Mouse (Mus musculus) kidney, embryonic 16.5 days (tissue): ENCODE data around the gene Khdrbs2. TPM values are rescaled to one million over a fixed set of nuclear protein-coding genes. Genes with fewer than 3 reads are reported as not detected.
"Not testable (repeated sequence)": the region's sequence is repeated elsewhere in the genome, so short reads cannot be mapped to it uniquely, and the experiment has no call there.

ENCODE experiments used
- ATAC-seq: fragments of 200-750 bp; cut with Nextera tagmentation; 2 replicates; pipeline ENCODE4 v1.8.0; 2017; ENCODE audit warnings: moderate TSS enrichment; ENCODE audit not compliant: low FRiP score, low TSS enrichment
- H3K27ac ChIP-seq: fragments of 300-500 bp; sonication (generic); 2 replicates; pipeline ENCODE4 v1.5.1; 2014; ENCODE audit warnings: low read length
- H3K27me3 ChIP-seq: fragments of 300-500 bp; sonication (generic); 2 replicates; pipeline ENCODE4 v1.6.1; 2014; ENCODE audit warnings: low read length, control low read depth, mixed read lengths; ENCODE audit not compliant: insufficient read depth
- H3K36me3 ChIP-seq: fragments of 300-500 bp; sonication (generic); 2 replicates; pipeline ENCODE4 v1.6.1; 2014; ENCODE audit warnings: low read length, control low read depth, mixed read lengths; ENCODE audit not compliant: insufficient read depth
- H3K4me1 ChIP-seq: fragments of 300-500 bp; sonication (generic); 2 replicates; pipeline ENCODE4 v1.6.1; 2014; ENCODE audit warnings: low read length, control low read depth, mixed read lengths; ENCODE audit not compliant: insufficient read depth
- H3K4me2 ChIP-seq: fragments of 300-500 bp; sonication (generic); replicated peaks from 2 replicates; pipeline ENCODE4 v1.6.1; 2014; ENCODE audit warnings: low read depth, low read length
- H3K4me3 ChIP-seq: fragments of 300-500 bp; sonication (generic); 2 replicates; pipeline ENCODE4 v1.5.1; 2014; ENCODE audit warnings: mild to moderate bottlenecking, low read length
- H3K9ac ChIP-seq: fragments of 300-500 bp; sonication (generic); replicated peaks from 2 replicates; pipeline ENCODE4 v1.6.1; 2014; ENCODE audit warnings: low read length
- H3K9me3 ChIP-seq: fragments of 300-500 bp; sonication (generic); 2 replicates; pipeline ENCODE4 v1.6.1; 2016; ENCODE audit warnings: low read length, control low read depth
- WGBS: fragments of 180-500 bp; shearing (Covaris S2); extraction: QIAGEN DNeasy Blood & Tissue Kit; methylation state at CpG from one replicate; pipeline ENCODE4 v1.1.7; 2014; 5-methylcytosine and 5-hydroxymethylcytosine counted together
- polyA plus RNA-seq: library from polyadenylated mRNA; unstranded; fragments of >200 nt; fragmentation: Nextera tagmentation; extraction: Ambion mirVana; gene quantifications from 2 replicates; pipeline ENCODE4 v1.2.1, GENCODE M21; 2015

Gene Khdrbs2
- polyA plus RNA-seq, 1 experiment from 2014 or later: 2.9 TPM

DNA sequence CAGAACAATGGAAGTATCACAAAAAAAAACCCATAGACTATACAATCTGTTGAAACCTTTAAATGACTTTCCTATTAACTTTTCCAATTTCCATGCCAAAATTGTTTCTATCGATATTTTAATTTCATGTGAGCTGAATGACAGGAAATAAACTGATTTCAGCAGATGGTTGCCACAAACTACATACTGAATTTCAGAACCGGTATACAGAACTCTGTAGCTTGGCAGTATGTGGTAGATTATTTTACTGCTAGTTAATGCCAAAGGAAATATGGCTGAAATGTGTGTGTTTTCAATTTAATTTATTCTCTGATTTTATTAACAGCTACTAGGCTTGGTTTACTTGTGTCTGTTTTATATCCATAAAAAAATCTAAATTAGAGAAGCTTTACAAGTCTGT lies 260.6 kb downstream of the Khdrbs2 start:
- 92% methylated on average over 2 of the region's 2 CpGs for WGBS
- H3K9me3 ChIP-seq: no peaks in the 10 kb centered on the region
- no peak for ATAC-seq
- H3K27me3 ChIP-seq: no peaks in the 10 kb centered on the region
- H3K9ac ChIP-seq: no peak overlapping the region
- no peak overlapping the region for H3K27ac ChIP-seq
- H3K4me1 ChIP-seq: no peaks in the 10 kb centered on the region
- H3K36me3 ChIP-seq: no peaks in the 10 kb centered on the region
- no peak overlapping the region for H3K4me3 ChIP-seq
- H3K4me2 ChIP-seq: no peak overlapping the region

DNA sequence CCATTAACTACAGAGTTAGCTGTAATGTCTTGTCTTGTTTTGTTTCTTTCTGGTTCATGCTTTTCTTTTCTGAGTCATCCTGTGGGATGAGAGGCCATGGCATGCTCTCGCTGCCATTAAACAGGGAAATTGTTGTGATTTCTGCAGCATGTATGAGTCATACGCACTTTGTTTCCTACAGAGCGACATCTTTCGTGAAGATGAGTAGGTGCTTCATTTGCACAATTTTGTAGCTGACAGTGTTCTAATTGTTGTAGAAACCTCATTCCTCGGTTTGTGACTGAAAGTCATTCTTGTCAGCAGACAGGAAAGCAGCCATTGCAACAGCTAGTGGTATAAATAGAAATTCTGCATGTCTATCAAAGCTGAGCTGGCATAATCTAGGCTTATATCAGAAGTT lies 271.4 kb downstream of the Khdrbs2 start:
- no peak for ATAC-seq
- H3K36me3 ChIP-seq: no peaks in the 10 kb centered on the region
- H3K4me1 ChIP-seq: no peaks in the 10 kb centered on the region
- H3K27ac ChIP-seq: no peak overlapping the region
- no peaks in the 10 kb centered on the region for H3K27me3 ChIP-seq
- H3K9ac ChIP-seq: no peak overlapping the region
- no peak overlapping the region for H3K4me3 ChIP-seq
- no peak overlapping the region for H3K4me2 ChIP-seq
- no peaks in the 10 kb centered on the region for H3K9me3 ChIP-seq
- 82% methylated on average over 5 of the region's 5 CpGs for WGBS

DNA sequence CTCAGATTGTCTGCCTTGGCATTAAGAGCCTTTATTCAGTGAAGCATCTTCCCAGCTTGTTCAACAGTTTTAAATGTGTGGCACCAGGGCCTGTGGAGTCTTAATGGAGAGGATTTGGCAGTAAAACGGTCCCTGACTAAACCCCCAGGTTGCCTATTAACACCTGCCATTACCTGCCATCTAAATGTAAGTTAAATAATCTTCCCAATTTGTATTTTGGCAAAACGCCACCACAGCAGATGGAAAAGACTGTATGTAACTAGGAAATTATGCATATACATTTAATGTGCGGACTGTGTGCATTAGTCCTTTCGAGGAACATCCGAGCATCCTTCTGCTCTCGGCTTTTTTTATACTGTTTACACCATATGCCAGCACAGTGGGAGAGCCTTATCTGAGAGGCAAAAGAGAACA lies 290.6 kb downstream of the Khdrbs2 start:
- Histone ChIP-seq H3K27ac (no peak overlapping the region), H3K27me3 (no peaks in the 10 kb centered on the region), H3K4me2 (no peak overlapping the region), H3K9me3 (no peaks in the 10 kb centered on the region), H3K36me3 (no peaks in the 10 kb centered on the region), H3K9ac (no peak overlapping the region), H3K4me1 (no peaks in the 10 kb centered on the region), H3K4me3 (no peak overlapping the region)
- 78% methylated on average over 6 of the region's 6 CpGs for WGBS
- no peak for ATAC-seq

DNA sequence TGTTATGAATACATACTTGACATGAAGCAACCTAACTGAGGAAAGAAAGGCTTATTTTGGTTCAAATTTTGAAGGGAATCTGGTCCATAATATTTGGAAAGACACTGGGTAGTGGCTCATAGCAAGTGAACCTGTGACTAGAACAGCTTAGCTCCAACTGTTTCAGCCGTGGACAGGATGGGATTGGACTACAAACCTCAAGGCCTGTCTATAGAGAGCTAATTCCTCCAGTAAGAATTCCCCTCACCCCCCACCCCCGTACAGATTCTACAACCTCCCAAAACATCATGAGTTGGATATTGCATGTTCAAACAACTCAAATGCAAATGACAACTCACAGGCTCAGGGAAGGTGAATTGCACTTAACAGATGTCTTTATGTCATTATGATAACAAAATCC lies 298.5 kb downstream of the Khdrbs2 start:
- 70% methylated on average over 2 of the region's 2 CpGs for WGBS
- H3K9me3 ChIP-seq: no peaks in the 10 kb centered on the region

DNA sequence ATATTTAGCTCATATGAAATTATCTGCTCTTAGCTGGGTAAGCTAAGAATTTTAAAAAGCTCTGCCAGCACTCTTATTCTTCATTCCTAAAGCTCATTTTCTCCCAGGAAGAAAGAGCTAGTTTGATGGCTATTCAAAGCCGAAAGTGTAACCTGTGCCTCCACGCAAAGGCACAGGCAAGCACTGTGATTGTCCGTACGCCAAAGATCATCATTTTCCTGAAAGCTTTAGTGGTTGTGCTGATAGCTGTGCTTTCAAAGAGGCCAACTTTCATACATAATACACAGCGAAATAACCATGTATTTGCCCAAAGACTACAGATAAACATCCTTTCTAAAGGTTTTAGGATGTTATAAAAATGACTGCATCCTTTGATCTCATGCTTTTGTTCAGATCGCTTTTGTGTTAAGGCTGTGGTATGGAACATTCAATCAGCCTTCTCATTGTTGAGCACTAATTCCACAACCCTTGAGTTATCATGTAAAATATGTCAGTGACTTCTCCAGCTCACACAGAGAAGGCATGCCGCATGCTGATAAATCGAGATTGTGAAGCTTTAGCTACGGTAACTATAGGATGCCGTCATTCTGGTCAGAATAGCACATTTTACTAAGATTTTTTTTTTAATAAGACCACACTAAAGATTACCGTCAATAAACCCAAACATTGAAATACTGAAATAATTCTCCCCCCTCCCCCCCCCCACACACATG lies 299.1 kb downstream of the Khdrbs2 start:
- Histone ChIP-seq H3K9ac (no peak overlapping the region), H3K4me2 (no peak overlapping the region), H3K4me3 (no peak overlapping the region), H3K36me3 (no peaks in the 10 kb centered on the region), H3K9me3 (no peaks in the 10 kb centered on the region), H3K27ac (no peak overlapping the region), H3K4me1 (no peaks in the 10 kb centered on the region), H3K27me3 (no peaks in the 10 kb centered on the region)
- 90% methylated on average over 11 of the region's 11 CpGs for WGBS
- no peak for ATAC-seq

More for the DNA sequence above, 298.5 kb downstream of the Khdrbs2 start:
- no peak overlapping the region for H3K9ac ChIP-seq
- ATAC-seq: no peak
- H3K4me3 ChIP-seq: no peak overlapping the region
- no peak overlapping the region for H3K4me2 ChIP-seq
- no peaks in the 10 kb centered on the region for H3K27me3 ChIP-seq
- no peaks in the 10 kb centered on the region for H3K4me1 ChIP-seq
- H3K36me3 ChIP-seq: no peaks in the 10 kb centered on the region
- no peak overlapping the region for H3K27ac ChIP-seq

DNA sequence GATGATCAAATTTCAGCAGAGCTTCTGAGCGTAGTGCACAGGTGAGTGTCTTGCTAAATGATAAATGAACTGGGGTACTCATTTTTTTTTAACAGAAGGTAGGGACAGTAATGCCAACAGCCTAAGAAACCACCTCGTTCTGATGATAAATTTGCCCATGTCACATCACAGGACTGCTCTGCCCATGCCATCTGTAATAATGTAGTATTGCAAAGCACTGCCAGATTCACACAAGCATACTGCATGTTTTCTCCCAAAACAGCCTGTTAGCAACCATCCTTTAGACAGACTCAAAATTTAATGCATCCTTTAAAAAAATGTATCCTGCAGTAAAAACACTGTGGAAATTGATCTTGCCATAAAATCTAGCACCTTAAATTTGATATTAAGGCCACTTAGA lies 315.4 kb downstream of the Khdrbs2 start:
- WGBS: 66% methylated on average over 2 of the region's 2 CpGs
- Histone ChIP-seq H3K27ac (no peak overlapping the region), H3K27me3 (no peaks in the 10 kb centered on the region), H3K36me3 (no peaks in the 10 kb centered on the region), H3K9me3 (no peaks in the 10 kb centered on the region), H3K4me3 (no peak overlapping the region), H3K4me1 (no peaks in the 10 kb centered on the region), H3K9ac (no peak overlapping the region), H3K4me2 (no peak overlapping the region)
- no peak for ATAC-seq

DNA sequence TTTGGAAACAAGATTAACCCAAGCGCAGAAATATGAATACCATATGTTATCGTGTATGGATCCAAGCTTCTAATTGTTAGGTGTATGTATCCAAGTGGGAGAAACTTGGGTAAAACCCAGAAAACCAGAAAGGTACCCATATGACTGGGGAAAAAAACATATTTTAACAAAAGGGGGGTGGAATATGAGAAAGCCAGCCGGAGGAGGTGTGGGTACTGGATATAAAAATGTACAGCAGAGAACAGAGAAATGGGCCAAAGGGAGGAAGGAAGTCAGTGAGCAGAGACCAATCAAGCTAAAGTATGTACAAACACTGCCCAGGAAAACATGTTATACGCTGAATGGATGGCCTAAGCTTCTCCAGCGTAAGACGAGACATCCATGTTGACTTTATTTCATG lies 330.9 kb downstream of the Khdrbs2 start:
- no peaks in the 10 kb centered on the region for H3K27me3 ChIP-seq
- no peaks in the 10 kb centered on the region for H3K4me1 ChIP-seq
- no peak overlapping the region for H3K4me3 ChIP-seq
- H3K27ac ChIP-seq: no peak overlapping the region
- 89% methylated on average over 6 of the region's 6 CpGs for WGBS
- no peak for ATAC-seq
- no peak overlapping the region for H3K9ac ChIP-seq
- H3K4me2 ChIP-seq: no peak overlapping the region
- no peaks in the 10 kb centered on the region for H3K9me3 ChIP-seq
- H3K36me3 ChIP-seq: no peaks in the 10 kb centered on the region

DNA sequence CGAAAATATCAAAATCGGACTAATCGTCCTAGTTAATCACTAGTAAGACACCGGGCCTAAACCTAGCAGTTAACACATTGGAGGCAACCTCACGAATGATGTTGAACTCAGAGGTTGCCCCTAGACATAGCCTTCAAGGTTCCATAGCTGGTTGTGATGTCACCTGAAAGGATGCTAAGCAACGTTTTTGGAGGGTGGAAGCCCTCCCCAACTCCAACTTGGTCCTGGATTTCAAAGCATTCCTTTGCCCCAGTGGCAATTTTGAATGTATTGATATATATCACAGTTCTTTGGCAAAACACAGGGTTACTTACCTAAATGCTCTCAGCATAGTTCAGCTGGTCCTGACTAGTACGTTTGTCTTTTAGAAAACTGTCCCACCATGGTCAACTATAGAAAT lies 374.7 kb downstream of the Khdrbs2 start, which contains the start of gene Gm5415:
Gene Gm5415 (minus strand): TSS at position 101 of the 400 bp plus-strand sequence.
- 80% methylated on average over 2 of the region's 7 CpGs for WGBS
- ATAC-seq: not testable (repeated sequence)

DNA sequence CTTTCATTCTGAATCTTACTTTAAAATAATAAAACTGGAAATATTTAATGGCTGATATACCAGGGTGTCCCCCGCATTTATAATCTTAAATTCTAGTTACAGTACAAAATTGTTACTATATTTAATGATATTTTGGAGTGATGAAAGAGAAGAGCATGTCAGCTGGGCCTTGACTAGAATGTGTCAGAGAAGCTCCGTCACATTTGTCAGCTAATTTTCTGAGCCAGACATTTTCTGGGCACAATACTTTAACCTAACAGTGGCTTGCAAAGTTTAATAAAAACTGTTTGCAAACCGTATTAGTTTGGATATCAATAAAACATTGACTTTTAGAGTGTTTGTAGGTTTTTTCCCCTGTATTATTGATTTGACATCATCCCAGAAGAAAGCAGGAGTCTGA lies 380.9 kb downstream of the Khdrbs2 start:
- 85% methylated on average over 3 of the region's 3 CpGs for WGBS
- H3K4me1 ChIP-seq: no peaks in the 10 kb centered on the region
- H3K4me2 ChIP-seq: no peak overlapping the region
- no peak overlapping the region for H3K9ac ChIP-seq
- no peaks in the 10 kb centered on the region for H3K9me3 ChIP-seq
- no peaks in the 10 kb centered on the region for H3K36me3 ChIP-seq
- no peak for ATAC-seq
- H3K27ac ChIP-seq: no peak overlapping the region
- no peaks in the 10 kb centered on the region for H3K27me3 ChIP-seq
- H3K4me3 ChIP-seq: no peak overlapping the region

More for the DNA sequence above, 374.7 kb downstream of the Khdrbs2 start, which contains the start of gene Gm5415:
- H3K36me3 ChIP-seq, H3K9ac ChIP-seq, H3K4me2 ChIP-seq, H3K9me3 ChIP-seq, H3K4me3 ChIP-seq, H3K4me1 ChIP-seq, H3K27ac ChIP-seq, H3K27me3 ChIP-seq: not testable (repeated sequence)

DNA sequence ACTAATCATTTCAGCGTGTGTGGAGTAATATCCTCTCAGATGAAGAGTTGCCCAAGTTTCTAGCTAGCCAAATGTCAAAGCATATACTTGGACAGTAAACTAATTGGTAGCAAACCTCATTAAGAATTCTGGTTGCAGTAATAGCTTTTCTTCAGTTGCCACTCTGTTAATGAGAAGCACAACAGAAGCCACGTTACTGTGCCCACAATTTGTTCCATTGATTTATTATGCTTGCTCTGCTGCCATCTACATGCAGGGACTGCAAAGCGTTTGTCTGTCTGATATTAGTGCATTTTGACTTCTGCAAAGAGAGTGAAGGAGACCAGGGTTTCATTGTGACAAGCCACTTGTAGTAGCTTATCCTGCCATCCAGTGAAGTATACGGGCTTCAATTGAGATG lies 381.4 kb downstream of the Khdrbs2 start:
- Histone ChIP-seq H3K4me3 (no peak overlapping the region), H3K4me1 (no peaks in the 10 kb centered on the region), H3K4me2 (no peak overlapping the region), H3K36me3 (no peaks in the 10 kb centered on the region), H3K27ac (no peak overlapping the region), H3K27me3 (no peaks in the 10 kb centered on the region), H3K9me3 (no peaks in the 10 kb centered on the region), H3K9ac (no peak overlapping the region)
- ATAC-seq: no peak
- 56% methylated on average over 4 of the region's 4 CpGs for WGBS
